7 mouse cellular contexts compared by ENCODE assay signal in the genomic region with DNA sequence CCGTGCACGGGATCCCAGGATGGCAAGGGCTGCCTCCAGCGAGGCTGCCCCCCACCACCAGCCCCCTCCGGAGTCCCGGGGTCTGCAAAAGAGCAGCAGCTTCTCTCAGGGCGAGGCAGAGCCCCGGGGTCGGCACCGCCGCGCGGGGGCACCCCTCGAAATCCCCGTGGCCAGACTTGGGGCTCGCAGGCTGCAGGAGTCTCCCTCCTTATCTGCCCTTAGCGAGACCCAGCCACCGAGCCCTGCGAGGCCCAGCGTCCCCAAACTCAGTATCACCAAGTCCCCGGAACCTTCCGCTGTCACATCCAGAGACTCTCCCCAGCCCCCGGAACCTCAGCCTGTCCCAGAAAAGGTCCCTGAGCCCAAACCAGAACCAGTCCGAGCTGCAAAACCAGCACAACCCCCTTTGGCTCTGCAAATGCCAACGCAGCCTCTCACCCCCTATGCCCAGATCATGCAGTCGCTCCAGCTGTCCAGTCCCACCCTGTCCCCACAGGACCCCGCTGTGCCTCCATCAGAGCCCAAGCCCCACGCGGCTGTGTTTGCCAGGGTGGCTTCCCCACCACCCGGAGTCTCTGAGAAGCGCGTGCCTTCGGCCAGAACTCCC. TPM values are rescaled to one million over a fixed set of nuclear protein-coding genes. Genes with fewer than 3 reads are reported as not detected.
DNase-seq lines count a peak whose midpoint lies in the region; ATAC-seq and TF ChIP-seq lines count a peak whose summit lies in the region.

No protein-coding gene starts in this region.

- H3K4me2 ChIP-seq in hindbrain, postnatal 0 days (ENCODE audit: low read depth, low read length), result peak overlapping the region; percentile 45
- peak overlapping the region; percentile 48 for H3K4me2 ChIP-seq in midbrain, embryonic 16.5 days (ENCODE audit: low read length)

- DNase-seq in kidney, postnatal 10 days, result peak; percentile 27
- no peak for DNase-seq in kidney, adult 2 months
- no peak for DNase-seq in forebrain, embryonic 10.5 days (ENCODE audit: extremely low spot score, low spot score)
- DNase-seq in hindbrain, postnatal 0 days (ENCODE audit: low spot score), result no peak
- no peak for DNase-seq in spleen, postnatal 36 days (ENCODE audit: low spot score in 2 of 2)

- no peak for TF ChIP-seq CTCF in kidney, adult 2 months (conservative IDR thresholded peaks at IDR 0.05; ENCODE audit: insufficient read depth, insufficient read length, low read depth, low read length)
- no peak for TF ChIP-seq CTCF in hindbrain, postnatal 0 days (IDR thresholded peaks at IDR 0.05; ENCODE audit: low read depth)

- no peak for ATAC-seq in hindbrain, postnatal 0 days
- ATAC-seq in midbrain, embryonic 16.5 days, result peak; percentile 25
- no peak for ATAC-seq in erythroblast, adult 5-6 weeks (replicated peaks; ENCODE audit: low FRiP score, poor library complexity, severe bottlenecking)

- no peaks in the 10 kb centered on the region for H3K36me3 ChIP-seq in kidney, adult 2 months (ENCODE audit: control insufficient read depth, insufficient read depth, low read length)
- no peaks in the 10 kb centered on the region for H3K36me3 ChIP-seq in forebrain, embryonic 10.5 days (replicated peaks)
- H3K36me3 ChIP-seq in hindbrain, postnatal 0 days (ENCODE audit: insufficient read depth, low read length), result no peaks in the 10 kb centered on the region
- H3K36me3 ChIP-seq in midbrain, embryonic 16.5 days (ENCODE audit: control insufficient read depth, insufficient read depth, low read length), result no peaks in the 10 kb centered on the region

- H3K4me1 ChIP-seq in kidney, adult 2 months (ENCODE audit: control insufficient read depth, insufficient read depth, low read length), result no peaks in the 10 kb centered on the region
- H3K4me1 ChIP-seq in forebrain, embryonic 10.5 days, result peaks cover 60% of the 10 kb centered on the region
- no peaks in the 10 kb centered on the region for H3K4me1 ChIP-seq in hindbrain, postnatal 0 days (ENCODE audit: insufficient read depth, low read length)
- peaks cover 9% of the 10 kb centered on the region for H3K4me1 ChIP-seq in midbrain, embryonic 16.5 days (ENCODE audit: control insufficient read depth, insufficient read depth, low read length)

- WGBS in kidney, adult 2 months, result 27% methylated on average over 32 of the region's 32 CpGs
- WGBS in forebrain, embryonic 10.5 days, result 2% methylated on average over 32 of the region's 32 CpGs
- WGBS in hindbrain, postnatal 0 days, result 14% methylated on average over 31 of the region's 32 CpGs
- WGBS in midbrain, embryonic 16.5 days, result 6% methylated on average over 32 of the region's 32 CpGs

- no peak overlapping the region for H3K4me3 ChIP-seq in kidney, adult 2 months (ENCODE audit: insufficient read depth, low read depth, low read length)
- H3K4me3 ChIP-seq in forebrain, embryonic 10.5 days, result peak overlapping the region; percentile 53
- H3K4me3 ChIP-seq in hindbrain, postnatal 0 days (ENCODE audit: low read length), result peak overlapping the region; percentile 29
- peak overlapping the region; percentile 35 for H3K4me3 ChIP-seq in midbrain, embryonic 16.5 days (ENCODE audit: low read depth, low read length)

- H3K9me3 ChIP-seq in forebrain, embryonic 10.5 days, result no peaks in the 10 kb centered on the region
- no peaks in the 10 kb centered on the region for H3K9me3 ChIP-seq in hindbrain, postnatal 0 days (ENCODE audit: low read length)
- H3K9me3 ChIP-seq in midbrain, embryonic 16.5 days (replicated peaks; ENCODE audit: control insufficient read depth, low read length, poor library complexity, severe bottlenecking), result no peaks in the 10 kb centered on the region

- 0 out of 2 replicates have a peak overlapping the region, but pooled peaks have one; percentile 13 for H3K9ac ChIP-seq in hindbrain, postnatal 0 days (replicated peaks; ENCODE audit: low read length)
- peak overlapping the region; percentile 35 for H3K9ac ChIP-seq in midbrain, embryonic 16.5 days (ENCODE audit: low read depth, low read length)

- peaks cover 1% of the 10 kb centered on the region; the same call in 1 of the 2 replicates for H3K27me3 ChIP-seq in kidney, adult 2 months (replicated peaks; ENCODE audit: control insufficient read depth, insufficient read depth, low read length)
- peaks cover 79% of the 10 kb centered on the region for H3K27me3 ChIP-seq in forebrain, embryonic 10.5 days (ENCODE audit: poor library complexity, severe bottlenecking)
- H3K27me3 ChIP-seq in hindbrain, postnatal 0 days (ENCODE audit: insufficient read depth, low read length), result peaks cover 35% of the 10 kb centered on the region
- peaks cover 32% of the 10 kb centered on the region for H3K27me3 ChIP-seq in midbrain, embryonic 16.5 days (ENCODE audit: control insufficient read depth, insufficient read depth, low read depth, low read length)

- no peak overlapping the region for H3K27ac ChIP-seq in kidney, adult 2 months (ENCODE audit: insufficient read depth, low read depth, low read length)
- peak overlapping the region; percentile 84 for H3K27ac ChIP-seq in forebrain, embryonic 10.5 days
- no peak overlapping the region for H3K27ac ChIP-seq in hindbrain, postnatal 0 days
- H3K27ac ChIP-seq in midbrain, embryonic 16.5 days (ENCODE audit: low read length), result no peak overlapping the region

- TF ChIP-seq POLR2A in kidney, adult 2 months (IDR thresholded peaks at IDR 0.05; ENCODE audit: low read depth, low read length), result no peak

RNA-seq across cellular contexts. Expression of gene Gmppa, which starts 13.4 kb away (rescaled TPM):
- polyA plus RNA-seq in kidney, adult 2 months (2012; rRNA removed), result 82.4 and 95.0 TPM in 2 replicates
- polyA plus RNA-seq in forebrain, embryonic 10.5 days (2016; fragmentation: Nextera tagmentation; extraction: Ambion mirVana), result 55.9 and 60.1 TPM in 2 replicates
- total RNA-seq in hindbrain, postnatal 0 days (2014; rRNA removed), result 88.0 and 96.8 TPM in 2 replicates
- 59.9 and 63.1 TPM in 2 replicates for polyA plus RNA-seq in hindbrain, postnatal 0 days (2015; fragmentation: Nextera tagmentation; extraction: Ambion mirVana)
- 79.7 and 81.3 TPM in 2 replicates for polyA plus RNA-seq in midbrain, embryonic 16.5 days (2015; fragmentation: Nextera tagmentation; extraction: Ambion mirVana)
- total RNA-seq in erythroblast, adult 5-6 weeks (2015; ENCODE audit: low replicate concordance), result 2.9 and 14.4 TPM in 2 replicates
- total RNA-seq in erythroblast, adult 5-6 weeks (2017; ENCODE audit: low replicate concordance), result 6.1 and 20.1 TPM in 2 replicates

RNA-seq across cellular contexts. Expression of gene Asic4, which starts 27.9 kb away (rescaled TPM):
- polyA plus RNA-seq in kidney, adult 2 months (2012; rRNA removed), result 0.05 and 0.08 TPM in 2 replicates
- polyA plus RNA-seq in forebrain, embryonic 10.5 days (2016; fragmentation: Nextera tagmentation; extraction: Ambion mirVana), result 3.1 and 3.4 TPM in 2 replicates
- total RNA-seq in hindbrain, postnatal 0 days (2014; rRNA removed), result 71.4 and 74.1 TPM in 2 replicates
- 17.0 and 21.0 TPM in 2 replicates for polyA plus RNA-seq in hindbrain, postnatal 0 days (2015; fragmentation: Nextera tagmentation; extraction: Ambion mirVana)
- polyA plus RNA-seq in midbrain, embryonic 16.5 days (2015; fragmentation: Nextera tagmentation; extraction: Ambion mirVana), result 45.4 and 54.8 TPM in 2 replicates
- not detected in 2 replicates for total RNA-seq in erythroblast, adult 5-6 weeks (2015; ENCODE audit: low replicate concordance)
- not detected in 2 replicates for total RNA-seq in erythroblast, adult 5-6 weeks (2017; ENCODE audit: low replicate concordance)

RNA-seq across cellular contexts. Expression of gene Speg, which starts 47.2 kb away (rescaled TPM):
- 34.6 and 43.9 TPM in 2 replicates for polyA plus RNA-seq in kidney, adult 2 months (2012; rRNA removed)
- polyA plus RNA-seq in forebrain, embryonic 10.5 days (2016; fragmentation: Nextera tagmentation; extraction: Ambion mirVana), result 23.2 and 29.3 TPM in 2 replicates
- total RNA-seq in hindbrain, postnatal 0 days (2014; rRNA removed), result 50.4 and 52.7 TPM in 2 replicates
- polyA plus RNA-seq in hindbrain, postnatal 0 days (2015; fragmentation: Nextera tagmentation; extraction: Ambion mirVana), result 19.2 and 19.9 TPM in 2 replicates
- polyA plus RNA-seq in midbrain, embryonic 16.5 days (2015; fragmentation: Nextera tagmentation; extraction: Ambion mirVana), result 17.7 and 20.8 TPM in 2 replicates
- total RNA-seq in erythroblast, adult 5-6 weeks (2015; ENCODE audit: low replicate concordance), result not detected in 2 replicates
- total RNA-seq in erythroblast, adult 5-6 weeks (2017; ENCODE audit: low replicate concordance), result 1.7 TPM in 1 of 2 replicates, not detected in the other

RNA-seq across cellular contexts. Expression of gene Chpf, which starts 56.8 kb away (rescaled TPM):
- polyA plus RNA-seq in kidney, adult 2 months (2012; rRNA removed), result 31.6 and 51.9 TPM in 2 replicates
- 20.1 and 20.5 TPM in 2 replicates for polyA plus RNA-seq in forebrain, embryonic 10.5 days (2016; fragmentation: Nextera tagmentation; extraction: Ambion mirVana)
- 155 and 173 TPM in 2 replicates for total RNA-seq in hindbrain, postnatal 0 days (2014; rRNA removed)
- 55.3 and 55.8 TPM in 2 replicates for polyA plus RNA-seq in hindbrain, postnatal 0 days (2015; fragmentation: Nextera tagmentation; extraction: Ambion mirVana)
- 34.8 and 37.5 TPM in 2 replicates for polyA plus RNA-seq in midbrain, embryonic 16.5 days (2015; fragmentation: Nextera tagmentation; extraction: Ambion mirVana)
- total RNA-seq in erythroblast, adult 5-6 weeks (2015; ENCODE audit: low replicate concordance), result 0.42 TPM in 1 of 2 replicates, not detected in the other
- total RNA-seq in erythroblast, adult 5-6 weeks (2017; ENCODE audit: low replicate concordance), result 0.26 and 1.3 TPM in 2 replicates

RNA-seq across cellular contexts. Expression of gene Tmem198, which starts 57.0 kb away (rescaled TPM):
- 1.3 and 1.8 TPM in 2 replicates for polyA plus RNA-seq in kidney, adult 2 months (2012; rRNA removed)
- 4.5 and 6.1 TPM in 2 replicates for polyA plus RNA-seq in forebrain, embryonic 10.5 days (2016; fragmentation: Nextera tagmentation; extraction: Ambion mirVana)
- 52.7 and 69.3 TPM in 2 replicates for total RNA-seq in hindbrain, postnatal 0 days (2014; rRNA removed)
- polyA plus RNA-seq in hindbrain, postnatal 0 days (2015; fragmentation: Nextera tagmentation; extraction: Ambion mirVana), result 33.9 and 36.4 TPM in 2 replicates
- 52.0 and 56.7 TPM in 2 replicates for polyA plus RNA-seq in midbrain, embryonic 16.5 days (2015; fragmentation: Nextera tagmentation; extraction: Ambion mirVana)
- not detected in 2 replicates for total RNA-seq in erythroblast, adult 5-6 weeks (2015; ENCODE audit: low replicate concordance)
- not detected in 2 replicates for total RNA-seq in erythroblast, adult 5-6 weeks (2017; ENCODE audit: low replicate concordance)
